Mouse (Mus musculus) liver, adult (tissue): ENCODE data around the gene Pdzd4.

Experiments used
- GATA4 ChIP-seq: IDR thresholded peaks from 2 replicates; pipeline ENCODE4 v1.6.1; 2014; ENCODE audit warnings: mild to moderate bottlenecking, low read length; ENCODE audit not compliant: insufficient replicate concordance

The Pdzd4 gene

DNA sequence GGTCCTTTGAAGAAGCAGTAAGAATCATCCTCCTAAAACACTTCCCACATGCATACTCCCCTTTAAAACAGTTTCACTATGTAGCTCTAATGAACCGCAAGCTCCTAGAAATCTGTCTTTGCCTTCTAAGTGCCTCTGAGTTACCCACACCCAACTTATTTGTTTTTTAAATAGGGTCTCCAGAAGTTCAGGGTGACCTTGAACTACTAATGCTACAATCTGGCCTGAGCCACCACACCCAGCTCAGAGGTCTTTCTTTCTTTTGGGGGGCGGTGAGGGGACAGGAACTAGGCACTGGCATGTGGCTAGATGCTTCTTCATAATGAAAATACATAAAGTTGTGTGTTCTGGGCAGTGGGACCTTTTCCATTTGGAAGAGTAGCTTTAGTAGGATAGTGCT is 27.3 kb downstream of the Pdzd4 start:
- no peak for TF ChIP-seq GATA4

DNA sequence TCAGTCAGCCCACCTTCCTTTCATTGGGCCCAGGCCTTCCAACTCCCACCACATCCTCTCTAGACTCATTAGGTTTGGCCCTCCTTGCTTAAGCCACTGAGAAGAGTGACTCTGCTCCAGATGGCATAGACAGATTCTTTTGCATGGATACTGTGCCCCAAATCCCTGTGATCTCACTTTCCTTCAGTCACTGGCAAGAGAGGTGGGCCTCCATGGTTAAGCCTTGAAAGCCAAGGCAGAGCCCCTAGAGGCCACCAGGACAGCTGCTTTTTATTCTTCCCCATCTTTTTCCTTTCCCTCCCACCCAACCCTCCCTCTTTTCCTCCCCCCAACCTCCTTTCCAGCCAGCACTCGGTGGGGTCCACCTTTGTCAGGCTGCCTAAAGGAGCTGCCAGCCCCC is 31.3 kb downstream of the Pdzd4 start:
- TF ChIP-seq GATA4, result no peak

DNA sequence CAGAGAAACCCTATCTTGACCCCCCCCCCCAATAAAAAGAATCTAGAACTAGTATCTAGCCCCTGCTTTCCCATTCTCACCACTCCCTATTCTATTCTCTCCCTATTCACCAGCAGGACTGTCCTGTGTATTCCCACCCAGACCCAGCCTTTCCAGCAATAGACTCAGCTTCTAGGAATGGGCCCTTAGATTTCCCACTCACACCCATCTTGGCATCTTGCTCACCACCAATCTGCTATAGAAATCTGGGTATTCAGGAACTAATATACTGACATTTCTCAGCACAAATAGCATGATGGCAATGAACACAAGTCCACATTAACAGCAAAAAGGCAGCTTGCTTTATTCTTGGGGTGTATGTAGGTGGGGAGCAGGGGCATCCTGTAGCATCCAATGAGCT is 31.7 kb downstream of the Pdzd4 start:
- no peak for TF ChIP-seq GATA4

GRCm38 (mm10) chrX:73788501-73788900 is 36.3 kb downstream of the Pdzd4 start:
- no peak for TF ChIP-seq GATA4

- no peak for TF ChIP-seq GATA4
Observed at GRCm38 (mm10) chrX:73787225-73787558, 37.6 kb downstream of the Pdzd4 start.

DNA sequence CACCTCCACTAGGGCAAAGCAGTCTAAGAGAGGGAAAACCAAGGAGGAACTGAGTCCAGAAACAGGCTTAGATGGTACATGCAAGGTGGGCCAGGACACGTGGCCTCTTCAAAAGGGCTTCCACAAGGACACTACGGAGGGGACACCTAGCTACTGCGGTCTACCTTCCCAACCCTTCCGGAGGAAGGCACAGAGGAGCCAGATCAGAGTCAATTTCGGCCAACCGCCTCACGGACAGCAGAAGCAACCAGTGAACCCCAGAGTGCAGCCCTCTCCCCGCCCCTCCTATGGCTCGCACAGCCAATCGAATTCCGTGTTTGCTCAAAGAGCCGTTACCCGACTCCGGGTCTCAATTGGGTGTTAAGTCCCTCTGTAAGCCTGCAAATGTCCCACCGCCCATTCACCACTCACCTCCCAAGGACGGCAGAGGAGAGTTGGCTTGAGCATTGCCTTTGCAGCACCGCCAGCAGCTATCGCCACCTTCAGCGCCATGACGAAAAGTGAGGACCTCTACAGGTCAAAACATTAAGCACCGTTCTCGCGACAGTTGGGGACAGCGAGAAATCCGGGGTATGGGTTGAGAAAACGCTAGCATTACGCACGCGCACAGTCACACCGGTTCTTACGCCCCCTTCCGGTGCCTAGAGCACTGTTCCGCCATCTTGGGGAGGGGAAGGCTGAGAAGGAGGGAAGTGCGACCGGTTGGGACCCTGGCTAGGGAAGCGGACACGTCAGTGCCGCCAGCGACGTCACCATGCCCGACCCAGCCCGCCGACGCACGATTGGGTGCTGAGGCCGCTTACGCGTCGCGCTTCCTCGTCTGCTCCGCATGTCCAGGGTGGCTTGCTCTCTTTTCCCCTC is 38.2 kb downstream of the Pdzd4 start, which contains the start of the genes Idh3g and Ssr4:
Gene Idh3g, minus strand, starts transcription at position 534 of the 861 bp plus-strand sequence.
Gene Ssr4, plus strand, starts transcription at position 665 of the 861 bp plus-strand sequence.
- no peak for TF ChIP-seq GATA4

DNA sequence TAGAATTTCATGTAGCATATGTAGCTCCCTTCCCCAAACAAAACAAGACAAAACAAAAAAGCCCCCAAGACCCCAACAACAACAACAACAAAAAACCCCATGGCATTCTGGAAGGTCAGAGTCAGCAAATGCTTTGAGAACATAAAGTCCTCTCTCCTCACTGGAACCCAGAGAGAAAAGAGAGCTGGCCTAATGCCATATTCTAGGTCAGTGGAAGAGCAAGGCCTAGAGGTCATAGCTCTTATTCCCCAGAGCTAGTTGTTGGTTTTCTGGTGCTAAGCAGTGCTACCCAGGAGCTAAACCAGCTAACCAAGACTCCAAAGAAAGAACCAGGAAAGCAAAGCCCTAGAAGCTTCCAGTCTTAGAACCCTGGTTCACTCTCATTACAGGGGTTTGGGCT is 39.1 kb downstream of the Pdzd4 start:
- no peak for TF ChIP-seq GATA4

DNA sequence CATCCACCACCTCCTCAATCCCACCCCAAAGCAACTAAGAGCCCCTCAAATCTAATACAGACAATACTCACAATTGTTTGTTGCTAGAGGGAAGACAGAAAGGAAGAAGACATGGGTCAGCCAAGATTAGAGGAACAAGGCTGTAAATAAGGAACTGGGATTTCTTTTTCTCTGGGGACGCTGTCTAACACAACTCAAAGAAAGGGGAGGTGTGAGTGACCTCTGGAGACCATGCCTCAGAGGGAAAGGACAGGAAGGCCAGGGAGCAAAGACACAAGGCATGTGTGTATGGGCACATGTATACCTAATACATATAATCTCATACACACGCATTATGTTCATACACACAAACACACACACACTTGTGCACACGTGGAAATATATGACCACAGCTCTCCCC is 42.5 kb downstream of the Pdzd4 start:
- TF ChIP-seq GATA4, result no peak

DNA sequence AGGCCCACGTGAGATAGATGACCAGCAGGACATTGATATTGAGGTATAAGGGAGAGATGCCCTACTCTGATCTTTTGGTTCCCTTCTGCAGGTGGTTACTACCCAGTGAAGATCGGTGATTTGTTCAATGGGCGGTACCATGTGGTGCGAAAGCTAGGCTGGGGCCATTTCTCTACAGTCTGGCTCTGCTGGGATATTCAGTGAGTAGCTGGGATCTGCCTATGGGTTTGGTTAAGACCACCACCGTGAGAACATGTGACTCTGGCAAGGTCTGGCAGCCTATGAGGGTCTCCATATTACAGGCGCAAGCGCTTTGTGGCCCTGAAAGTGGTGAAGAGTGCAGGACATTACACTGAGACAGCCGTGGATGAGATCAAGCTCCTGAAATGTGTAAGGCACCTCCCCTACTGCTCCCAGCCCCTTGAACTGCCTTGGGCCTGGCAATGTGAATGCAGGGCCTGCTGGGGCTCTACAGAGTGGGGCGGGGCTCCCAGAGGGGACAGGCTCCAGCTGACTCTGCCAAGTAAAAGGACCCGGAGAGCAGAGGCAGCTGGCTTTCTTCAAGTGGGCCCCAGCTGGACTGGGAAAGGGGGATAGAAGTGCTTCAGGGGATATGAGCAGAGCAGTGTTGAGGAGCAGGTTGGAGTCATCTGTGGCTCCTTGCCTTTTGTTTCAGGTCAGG is 49.8 kb downstream of the Pdzd4 start:
- no peak for TF ChIP-seq GATA4

GRCm38 (mm10) chrX:73774168-73774760 is 50.5 kb downstream of the Pdzd4 start, which contains the start of gene Srpk3:
TSS of gene Srpk3 (plus strand) at chrX:73774405.
- no peak for TF ChIP-seq GATA4

GRCm38 (mm10) chrX:73767267-73767666 is 57.5 kb downstream of the Pdzd4 start:
- TF ChIP-seq GATA4, result no peak

- no peak for TF ChIP-seq GATA4
Observed at GRCm38 (mm10) chrX:73765311-73765710, 59.5 kb downstream of the Pdzd4 start.

DNA sequence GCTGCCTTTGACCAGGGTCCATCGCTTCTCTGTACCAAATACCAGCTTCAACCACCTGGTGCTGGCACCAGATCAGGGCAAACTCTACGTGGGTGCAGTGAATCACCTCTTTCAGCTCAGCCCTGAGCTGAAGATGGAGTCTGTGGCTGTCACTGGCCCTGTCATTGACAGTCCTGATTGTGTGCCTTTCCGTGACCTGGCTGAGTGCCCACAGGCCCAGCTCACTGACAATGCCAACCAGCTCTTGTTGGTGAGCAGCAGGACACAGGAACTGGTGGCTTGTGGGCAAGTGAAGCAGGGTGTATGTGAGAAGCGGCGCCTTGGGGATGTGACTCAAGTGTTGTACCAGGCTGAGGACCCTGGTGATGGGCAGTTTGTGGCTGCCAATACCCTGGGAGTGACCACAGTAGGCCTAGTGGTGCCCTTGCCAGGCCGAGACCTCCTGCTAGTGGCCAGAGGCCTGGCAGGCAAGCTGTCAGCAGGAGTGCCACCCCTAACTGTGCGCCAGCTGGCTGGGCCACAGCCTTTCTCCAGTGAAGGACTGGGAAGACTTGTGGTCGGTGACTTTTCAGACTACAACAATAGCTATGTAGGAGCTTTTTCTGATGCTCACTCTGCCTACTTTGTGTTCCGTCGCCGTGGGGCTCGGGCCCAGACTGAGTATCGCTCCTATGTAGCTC is 66.0 kb downstream of the Pdzd4 start:
- no peak for TF ChIP-seq GATA4

- no peak for TF ChIP-seq GATA4
Observed at GRCm38 (mm10) chrX:73756334-73757140, 68.2 kb downstream of the Pdzd4 start, which contains the start of gene Plxnb3. TSS of gene Plxnb3 (plus strand) at chrX:73757090.
